Mouse (Mus musculus) kidney, embryonic 14.5 days (tissue): ENCODE results near the gene Arid1b. TPM values are rescaled to one million over a fixed set of nuclear protein-coding genes. Genes with fewer than 3 reads are reported as not detected.
A peak's percentile ranks its signal among the peaks of the same experiment; 100 is the strongest.

Source experiments
- ATAC-seq: fragments of 200-750 bp; cut with Nextera tagmentation; 2 replicates; pipeline ENCODE4 v1.8.0; 2017; ENCODE audit warnings: moderate number of reproducible peaks, mild to moderate bottlenecking, moderate TSS enrichment, moderate library complexity; ENCODE audit not compliant: low FRiP score, low TSS enrichment
- H3K27ac ChIP-seq: fragments of 300-500 bp; sonication (generic); 2 replicates; pipeline ENCODE4 v1.5.1; 2014; ENCODE audit warnings: low read depth, mild to moderate bottlenecking, low read length, moderate library complexity, mixed read lengths
- H3K27me3 ChIP-seq: fragments of 300-500 bp; sonication (generic); 2 replicates; pipeline ENCODE4 v1.6.1; 2014; ENCODE audit warnings: mild to moderate bottlenecking, low read length; ENCODE audit not compliant: control insufficient read depth, insufficient read depth
- H3K36me3 ChIP-seq: fragments of 300-500 bp; sonication (generic); 2 replicates; pipeline ENCODE4 v1.6.1; 2014; ENCODE audit warnings: low read length, mixed read lengths; ENCODE audit not compliant: control insufficient read depth, insufficient read depth
- H3K4me1 ChIP-seq: fragments of 300-500 bp; sonication (generic); 2 replicates; pipeline ENCODE4 v1.6.1; 2014; ENCODE audit warnings: low read length, mixed read lengths; ENCODE audit not compliant: control insufficient read depth, insufficient read depth
- H3K4me2 ChIP-seq: fragments of 300-500 bp; sonication (generic); replicated peaks from 2 replicates; pipeline ENCODE4 v1.6.1; 2014; ENCODE audit warnings: low read depth, mild to moderate bottlenecking, low read length
- H3K4me3 ChIP-seq: fragments of 300-500 bp; sonication (generic); 2 replicates; pipeline ENCODE4 v1.5.1; 2014; ENCODE audit warnings: mild to moderate bottlenecking, low read length
- H3K9ac ChIP-seq: fragments of 300-500 bp; sonication (generic); 2 replicates; pipeline ENCODE4 v1.6.1; 2014; ENCODE audit warnings: low read depth, mild to moderate bottlenecking, low read length, moderate library complexity
- H3K9me3 ChIP-seq: fragments of 300-500 bp; sonication (generic); 2 replicates; pipeline ENCODE4 v1.6.1; 2016; ENCODE audit warnings: low read length; ENCODE audit not compliant: control insufficient read depth
- WGBS: fragments of 180-500 bp; shearing (Covaris S2); extraction: QIAGEN DNeasy Blood & Tissue Kit; methylation state at CpG from one replicate; pipeline ENCODE4 v1.1.7; 2014; 5-methylcytosine and 5-hydroxymethylcytosine counted together
- polyA plus RNA-seq: library from polyadenylated mRNA; unstranded; fragments of >200 nt; fragmentation: Nextera tagmentation; extraction: Ambion mirVana; gene quantifications from 2 replicates; pipeline ENCODE4 v1.2.1, GENCODE M21; 2014

Arid1b gene
- polyA plus RNA-seq, 1 experiment from 2014 or later: 19.2 TPM

DNA sequence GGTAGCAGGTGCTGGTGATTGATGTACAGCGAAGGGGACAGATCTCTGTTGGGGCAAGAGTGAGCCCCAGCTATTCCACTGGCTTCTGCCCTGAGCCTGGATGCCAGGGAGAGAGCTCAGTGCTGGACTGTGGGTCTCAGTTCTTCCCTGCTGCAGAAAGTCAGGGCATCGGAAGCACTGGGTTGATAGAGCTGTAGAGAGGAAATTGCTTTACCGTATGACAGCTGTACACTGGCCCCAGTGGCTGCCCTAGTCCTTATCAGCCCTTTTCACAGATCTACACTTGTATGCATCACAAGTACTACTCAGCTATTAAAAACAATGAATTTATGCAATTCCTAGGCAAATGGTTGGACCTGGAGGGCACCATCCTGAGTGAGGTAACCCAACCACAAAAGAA is 40.1 kb downstream of the Arid1b start:
- 85% methylated on average over 3 of the region's 3 CpGs for WGBS
- no peak for ATAC-seq
- Histone ChIP-seq H3K27me3 (no peaks in the 10 kb centered on the region), H3K9ac (no peak overlapping the region), H3K4me1 (0 out of 2 replicates have a peak, but pooled peaks cover 13% of the 10 kb centered on the region), H3K9me3 (no peaks in the 10 kb centered on the region), H3K4me2 (no peak overlapping the region), H3K27ac (no peak overlapping the region), H3K36me3 (no peaks in the 10 kb centered on the region), H3K4me3 (no peak overlapping the region)

DNA sequence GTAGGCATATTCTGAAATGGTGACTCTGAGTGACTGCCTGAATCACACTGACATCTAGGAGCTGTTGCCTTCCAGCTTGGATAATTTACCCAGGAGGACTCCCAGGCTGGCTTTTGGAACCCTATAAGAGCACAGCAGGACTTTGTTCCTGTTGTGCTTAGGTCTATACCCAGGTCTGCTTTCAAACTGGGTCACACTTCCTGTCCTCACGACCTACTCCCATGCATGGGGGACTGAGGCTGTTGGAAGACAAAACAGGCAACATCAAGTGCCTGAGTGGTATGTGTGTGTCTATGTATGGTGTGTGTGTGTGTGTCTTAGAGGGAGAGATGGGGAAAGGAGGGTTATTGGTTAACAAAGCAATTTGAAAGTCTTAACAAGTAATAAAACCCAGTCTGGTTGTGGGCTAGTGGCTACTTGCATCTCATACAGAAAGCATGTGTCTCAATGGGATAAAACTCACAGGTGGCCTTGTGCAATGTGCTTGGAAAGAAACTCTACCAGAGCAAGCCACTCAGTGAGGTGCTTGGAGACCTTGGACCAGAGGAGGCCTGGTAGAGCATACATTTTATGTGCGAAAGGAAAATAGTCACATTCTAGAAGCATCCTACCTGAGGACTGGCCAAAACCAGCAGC is 42.2 kb downstream of the Arid1b start:
- 54% methylated on average over 2 of the region's 2 CpGs for WGBS
- Histone ChIP-seq H3K9ac (no peak overlapping the region), H3K9me3 (no peaks in the 10 kb centered on the region), H3K4me1 (0 out of 2 replicates have a peak, but pooled peaks cover 15% of the 10 kb centered on the region), H3K4me2 (no peak overlapping the region), H3K4me3 (no peak overlapping the region), H3K27me3 (no peaks in the 10 kb centered on the region), H3K36me3 (peaks cover 5% of the 10 kb centered on the region; the same call in 1 of the 2 replicates), H3K27ac (no peak overlapping the region)
- ATAC-seq: no peak

DNA sequence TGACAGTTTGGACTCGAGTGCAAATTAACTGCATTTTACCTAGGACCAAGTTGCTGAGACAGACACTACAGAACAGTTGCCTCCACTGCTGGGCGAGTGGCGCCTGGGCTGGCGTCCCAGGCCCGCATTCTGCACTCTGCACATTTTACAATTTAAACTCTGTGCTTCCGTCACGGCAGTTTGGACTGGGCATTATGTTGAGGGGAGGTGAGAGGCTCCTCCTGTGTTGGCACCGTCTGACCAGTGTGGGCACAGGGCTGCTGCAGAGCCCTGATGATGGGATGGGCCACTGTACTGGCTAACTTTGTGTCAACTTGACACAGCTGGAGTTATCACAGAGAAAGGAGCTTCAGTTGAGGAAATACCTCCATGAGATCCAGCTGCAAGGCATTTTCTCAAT is 43.1 kb downstream of the Arid1b start:
- Histone ChIP-seq H3K9ac (no peak overlapping the region), H3K36me3 (peaks cover 14% of the 10 kb centered on the region; the same call in 1 of the 2 replicates), H3K4me2 (no peak overlapping the region), H3K27ac (no peak overlapping the region), H3K4me1 (0 out of 2 replicates have a peak, but pooled peaks cover 15% of the 10 kb centered on the region), H3K4me3 (no peak overlapping the region), H3K27me3 (no peaks in the 10 kb centered on the region), H3K9me3 (no peaks in the 10 kb centered on the region)
- no peak for ATAC-seq
- 85% methylated on average over 8 of the region's 8 CpGs for WGBS

DNA sequence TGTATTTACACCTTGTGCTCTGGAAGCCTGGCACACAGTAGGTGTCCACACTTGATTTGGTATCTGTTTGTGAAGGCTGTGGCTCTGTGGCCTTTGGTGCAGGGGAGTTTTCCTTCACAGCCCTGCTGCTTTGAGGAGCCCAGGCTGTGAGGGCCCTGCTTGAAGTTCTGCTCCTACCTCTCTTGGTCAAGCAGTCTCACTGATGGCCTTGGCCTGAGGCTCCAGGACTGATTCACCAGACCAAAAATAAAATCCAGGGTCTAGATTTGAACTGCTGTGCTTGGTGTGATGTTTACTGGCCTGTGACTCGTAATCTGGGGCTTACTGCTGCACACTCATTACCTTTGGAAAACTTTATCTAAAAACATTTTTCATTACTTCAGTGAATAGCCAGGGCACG is 45.7 kb downstream of the Arid1b start:
- Histone ChIP-seq H3K36me3 (peaks cover 25% of the 10 kb centered on the region; the same call in 1 of the 2 replicates), H3K9ac (no peak overlapping the region), H3K27ac (no peak overlapping the region), H3K4me2 (no peak overlapping the region), H3K27me3 (no peaks in the 10 kb centered on the region), H3K4me1 (0 out of 2 replicates have a peak, but pooled peaks cover 18% of the 10 kb centered on the region), H3K4me3 (no peak overlapping the region), H3K9me3 (no peaks in the 10 kb centered on the region)
- ATAC-seq: no peak
- WGBS: 77% methylated on average over 2 of the region's 2 CpGs

DNA sequence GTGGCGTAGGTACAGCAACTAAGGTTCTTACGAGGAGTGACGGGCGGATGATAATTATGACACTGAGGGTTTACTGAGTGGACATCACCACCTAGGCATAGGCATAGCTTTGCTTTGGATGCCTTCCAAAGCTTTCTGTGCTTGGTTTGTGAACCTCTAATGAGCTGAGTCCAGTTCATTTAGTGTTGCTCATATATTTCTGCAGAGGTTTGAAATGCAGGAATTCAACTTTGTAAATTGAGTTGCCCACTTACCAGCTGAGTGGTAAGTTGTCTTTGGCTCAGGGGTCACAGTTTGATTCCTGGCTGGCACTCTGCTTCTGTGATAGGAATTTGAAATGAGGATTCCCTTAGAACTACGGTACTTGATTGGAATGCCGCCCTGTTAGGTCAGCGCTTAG is 49.7 kb downstream of the Arid1b start:
- 85% methylated on average over 7 of the region's 7 CpGs for WGBS
- Histone ChIP-seq H3K4me3 (no peak overlapping the region), H3K4me1 (peaks cover 15% of the 10 kb centered on the region; the same call in 1 of the 2 replicates), H3K36me3 (peaks cover 25% of the 10 kb centered on the region; the same call in 1 of the 2 replicates), H3K9me3 (no peaks in the 10 kb centered on the region), H3K27ac (no peak overlapping the region), H3K27me3 (no peaks in the 10 kb centered on the region), H3K9ac (no peak overlapping the region), H3K4me2 (no peak overlapping the region)
- no peak for ATAC-seq

DNA sequence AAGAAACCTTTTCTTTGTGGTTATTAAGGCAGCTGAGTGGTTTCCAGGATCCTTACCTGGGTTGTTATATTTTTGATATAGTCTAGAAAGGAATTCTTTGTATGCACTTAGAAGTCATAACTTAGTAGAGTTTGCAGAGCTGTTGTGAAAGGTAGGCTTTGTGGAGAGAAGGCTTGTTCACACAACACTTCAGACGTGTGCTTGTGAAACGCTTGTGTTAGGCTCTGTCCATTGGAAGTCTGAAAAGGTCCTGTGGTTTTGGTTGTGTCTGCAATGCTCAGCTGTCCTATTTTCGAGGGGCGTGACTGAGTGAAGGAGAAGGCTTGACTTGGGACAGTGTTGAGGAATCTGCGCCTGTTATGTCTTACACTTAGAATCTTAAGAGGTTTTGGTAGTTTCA is 51.5 kb downstream of the Arid1b start:
- H3K4me2 ChIP-seq: no peak overlapping the region
- no peaks in the 10 kb centered on the region for H3K9me3 ChIP-seq
- no peak overlapping the region for H3K27ac ChIP-seq
- H3K4me3 ChIP-seq: no peak overlapping the region
- H3K9ac ChIP-seq: no peak overlapping the region
- peaks cover 20% of the 10 kb centered on the region for H3K4me1 ChIP-seq
- H3K36me3 ChIP-seq: peaks cover 22% of the 10 kb centered on the region; the same call in 1 of the 2 replicates
- WGBS: 93% methylated on average over 5 of the region's 5 CpGs
- ATAC-seq: no peak
- H3K27me3 ChIP-seq: no peaks in the 10 kb centered on the region

DNA sequence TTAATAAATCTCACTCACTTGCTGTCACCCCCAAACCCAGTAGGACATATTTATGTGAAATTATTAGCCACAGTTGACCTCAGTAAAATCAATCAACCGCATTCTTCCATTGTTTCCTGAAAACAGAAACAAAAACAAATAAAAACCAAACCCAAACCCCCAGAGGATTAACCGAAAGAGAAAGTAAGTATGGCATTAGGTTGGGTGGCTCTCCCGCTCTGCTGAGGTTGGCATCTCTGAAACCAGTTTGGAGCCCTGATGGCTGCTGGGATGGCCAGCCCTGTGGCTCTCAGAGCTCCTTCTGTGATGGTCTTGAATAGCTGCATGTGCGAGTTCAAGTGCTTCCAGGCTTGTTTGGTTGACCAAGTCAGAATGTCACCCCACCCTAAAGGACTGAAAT is 53.2 kb downstream of the Arid1b start:
- WGBS: 72% methylated on average over 4 of the region's 4 CpGs
- peaks cover 27% of the 10 kb centered on the region for H3K4me1 ChIP-seq
- no peak overlapping the region for H3K4me2 ChIP-seq
- H3K9me3 ChIP-seq: no peaks in the 10 kb centered on the region
- H3K27ac ChIP-seq: no peak overlapping the region
- no peak overlapping the region for H3K4me3 ChIP-seq
- ATAC-seq: no peak
- H3K9ac ChIP-seq: no peak overlapping the region
- no peaks in the 10 kb centered on the region for H3K27me3 ChIP-seq
- H3K36me3 ChIP-seq: peaks cover 10% of the 10 kb centered on the region; the same call in 1 of the 2 replicates

DNA sequence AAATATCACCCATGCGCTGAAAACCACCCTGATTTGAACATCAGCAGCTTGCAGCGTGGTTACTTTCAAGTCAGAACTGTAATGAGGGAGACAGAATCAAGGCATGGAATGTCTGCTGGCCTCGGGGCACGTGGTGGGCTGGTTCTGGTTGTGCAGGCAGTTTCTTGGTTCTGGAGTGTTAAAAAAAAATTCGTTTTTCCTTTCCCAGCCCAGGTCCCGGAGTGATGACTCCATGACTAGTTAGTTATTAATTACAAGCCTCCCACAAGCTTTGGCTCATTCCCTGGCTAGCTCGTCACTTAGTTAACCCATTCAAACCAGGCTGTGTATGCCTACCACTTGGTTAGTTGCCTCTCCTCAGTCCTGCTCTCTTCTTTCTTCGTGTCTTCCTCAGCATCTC is 56.1 kb downstream of the Arid1b start:
- peak; percentile 14; the same call in 1 of the 2 replicates for ATAC-seq
- H3K4me1 ChIP-seq: peaks cover 37% of the 10 kb centered on the region

DNA sequence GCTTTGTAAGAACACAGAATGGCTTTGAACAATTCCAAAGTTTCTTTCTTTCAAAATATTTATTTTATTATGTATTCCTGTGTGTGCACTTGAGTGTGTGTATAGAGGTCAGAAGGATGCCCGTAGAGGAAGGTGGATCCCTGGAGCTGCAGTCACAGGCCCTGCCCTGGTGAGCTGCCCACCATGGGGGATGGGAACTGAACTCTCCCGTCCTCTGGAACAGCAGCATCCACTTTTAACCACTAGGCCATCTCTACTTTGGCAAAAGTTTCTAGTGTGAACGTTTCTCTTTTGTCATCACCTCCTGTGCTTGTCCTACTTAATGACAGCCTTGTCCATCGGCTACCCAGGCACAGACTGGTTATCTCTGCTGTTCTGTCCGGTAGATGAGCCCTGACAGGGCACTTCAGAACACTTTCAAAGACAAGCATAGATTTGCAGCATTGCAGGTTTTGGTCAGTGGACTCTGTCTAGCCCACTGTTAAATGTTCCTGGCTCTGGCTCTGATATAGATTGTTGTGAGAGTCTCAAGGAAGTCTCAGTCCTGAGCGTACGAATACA is 56.9 kb downstream of the Arid1b start:
- Histone ChIP-seq H3K4me3 (no peak overlapping the region), H3K9ac (no peak overlapping the region), H3K27me3 (no peaks in the 10 kb centered on the region), H3K4me1 (peaks cover 35% of the 10 kb centered on the region), H3K4me2 (no peak overlapping the region), H3K27ac (no peak overlapping the region), H3K36me3 (no peaks in the 10 kb centered on the region), H3K9me3 (no peaks in the 10 kb centered on the region)
- WGBS: 88% methylated on average over 7 of the region's 7 CpGs
- ATAC-seq: no peak

More for the DNA sequence above, 56.1 kb downstream of the Arid1b start:
- no peaks in the 10 kb centered on the region for H3K27me3 ChIP-seq
- H3K4me3 ChIP-seq: no peak overlapping the region
- WGBS: 59% methylated on average over 8 of the region's 8 CpGs
- H3K9ac ChIP-seq: no peak overlapping the region
- H3K27ac ChIP-seq: no peak overlapping the region
- H3K9me3 ChIP-seq: no peaks in the 10 kb centered on the region
- no peaks in the 10 kb centered on the region for H3K36me3 ChIP-seq
- H3K4me2 ChIP-seq: no peak overlapping the region
